Mouse (Mus musculus) testis, postnatal 10 days (tissue): ENCODE measurements around the gene Otop3.

Experiments
- DNase-seq: peaks from one replicate; pipeline ENCODE4 v3.0.0; 2021; ENCODE audit warnings: low spot score

Otop3 gene

GRCm38 (mm10) chr11:115319704-115320383 lies 14.7 kb upstream of the Otop3 start:
- DNase-seq: no peak

GRCm38 (mm10) chr11:115321906-115322693 lies 12.4 kb upstream of the Otop3 start, which contains the start of gene Ush1g:
Gene Ush1g (minus strand): TSS chr11:115322041.
- DNase-seq: peak; percentile 87

GRCm38 (mm10) chr11:115323354-115323753 lies 11.2 kb upstream of the Otop3 start:
- peak; percentile 45 for DNase-seq

DNA sequence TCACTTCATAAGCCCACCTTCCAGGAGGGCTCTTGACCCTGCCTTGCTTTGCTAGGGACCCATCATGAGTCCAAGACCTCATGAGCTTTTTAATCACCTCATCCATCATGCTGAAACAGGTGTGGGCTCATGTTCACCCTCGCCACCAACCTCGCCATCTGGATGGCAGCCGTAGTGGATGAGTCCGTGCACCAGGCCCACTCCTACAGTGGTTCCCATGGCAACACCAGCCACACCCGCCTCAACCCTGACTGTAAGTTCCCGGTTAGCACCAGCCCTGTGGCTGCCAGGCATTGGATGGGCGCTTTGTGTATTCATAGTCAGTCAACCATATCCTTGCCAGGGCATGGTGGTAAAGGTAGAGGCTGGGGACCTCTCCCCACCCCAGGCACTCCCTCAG lies 7.8 kb upstream of the Otop3 start:
- no peak for DNase-seq

DNA sequence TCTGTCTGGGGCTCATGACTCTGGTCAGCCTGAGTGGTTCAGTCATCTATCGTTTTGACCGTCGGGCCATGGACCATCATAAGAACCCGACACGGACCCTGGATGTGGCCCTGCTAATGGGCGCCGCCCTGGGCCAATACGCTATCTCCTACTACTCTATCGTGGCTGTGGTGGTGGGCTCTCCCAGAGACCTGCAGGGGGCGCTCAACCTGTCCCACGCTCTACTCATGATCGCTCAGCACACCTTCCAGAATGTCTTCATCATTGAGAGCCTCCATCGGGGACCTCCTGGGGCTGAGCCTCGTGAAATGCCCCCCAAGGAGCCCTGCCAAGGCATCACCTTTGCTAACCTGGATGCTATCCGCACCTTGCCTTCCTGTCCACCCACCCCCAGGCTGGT lies 5.2 kb upstream of the Otop3 start:
- DNase-seq: no peak

GRCm38 (mm10) chr11:115335223-115335622 lies 692 bp downstream of the Otop3 start:
- DNase-seq: no peak

DNA sequence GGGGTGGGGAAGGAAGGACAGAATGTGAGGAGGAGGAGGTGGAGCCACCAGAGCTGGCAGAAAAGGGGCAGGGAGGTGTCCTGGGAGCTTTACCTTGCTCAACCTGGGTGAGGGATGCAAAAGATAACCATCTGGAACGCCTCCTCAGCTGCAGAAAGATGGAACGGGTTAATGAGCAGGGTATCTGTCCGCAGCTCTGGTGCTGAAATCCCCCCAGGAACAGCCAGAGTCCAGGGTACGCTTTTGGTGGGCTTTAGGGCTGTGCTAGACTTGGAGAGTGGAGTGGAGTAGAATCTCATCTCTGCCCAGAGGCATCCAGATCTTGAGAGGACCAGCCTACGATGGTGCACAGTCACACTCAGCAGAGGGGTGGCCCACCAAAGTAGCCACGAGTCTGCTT lies 1.6 kb downstream of the Otop3 start:
- DNase-seq: no peak

GRCm38 (mm10) chr11:115337350-115337749 lies 2.8 kb downstream of the Otop3 start:
- DNase-seq: no peak

DNA sequence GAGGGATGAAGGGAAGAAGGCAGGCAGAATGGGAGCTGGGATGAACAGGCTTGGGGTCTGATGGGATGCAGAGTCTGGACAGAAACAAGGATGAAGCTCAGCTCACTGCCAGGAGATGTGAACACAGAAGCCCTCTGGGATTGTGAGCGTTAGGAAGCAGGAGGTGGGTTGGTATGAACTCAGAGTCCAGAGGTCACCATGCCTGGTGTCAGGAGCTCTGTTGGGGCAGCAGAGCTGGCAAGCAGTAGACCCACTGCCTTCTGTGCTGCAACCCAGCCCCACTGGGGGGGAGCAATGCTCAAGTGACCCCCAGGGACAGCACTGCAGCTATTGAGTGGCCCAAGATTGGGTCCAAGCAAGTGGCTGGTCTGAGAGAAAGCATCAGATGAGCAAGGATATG lies 3.3 kb downstream of the Otop3 start:
- DNase-seq: no peak

DNA sequence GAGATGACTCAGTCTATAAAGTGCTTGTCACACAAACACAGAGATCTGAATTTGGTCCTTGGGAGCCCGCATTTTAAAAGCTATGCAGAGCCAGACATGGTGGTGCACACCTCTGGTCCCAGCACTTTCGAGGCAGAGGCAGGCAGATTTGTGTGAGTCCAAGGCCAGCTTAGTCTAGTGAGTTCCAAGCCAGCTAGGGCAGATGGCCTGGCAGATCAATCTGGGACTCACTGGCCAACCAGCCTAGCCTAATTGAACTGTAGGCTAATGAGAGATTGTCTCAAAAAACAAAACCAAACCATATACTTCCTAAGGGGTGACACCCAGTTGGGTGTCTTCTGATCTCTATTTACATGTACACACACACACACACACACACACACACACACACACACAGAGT lies 6.7 kb downstream of the Otop3 start:
- DNase-seq: no peak

DNA sequence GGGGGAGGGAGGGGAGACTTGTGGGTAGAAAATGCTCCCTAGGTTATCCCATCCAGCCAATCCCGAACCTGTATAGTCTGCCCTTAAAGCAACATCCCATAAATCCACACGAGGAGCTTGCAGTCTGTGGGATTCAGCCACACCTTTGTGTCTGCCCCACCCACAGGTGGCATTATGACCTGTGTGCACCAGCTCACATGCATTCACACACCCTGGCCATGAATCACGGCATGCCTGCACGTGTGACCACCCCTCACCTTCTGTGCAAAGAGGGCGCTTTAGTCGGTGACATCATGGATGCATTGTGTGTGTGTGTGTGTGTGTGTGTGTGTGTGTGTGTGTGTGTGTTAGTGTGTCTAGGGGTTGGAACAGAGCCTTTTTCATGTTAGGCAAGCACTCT lies 7.3 kb downstream of the Otop3 start:
- no peak for DNase-seq

- DNase-seq: no peak
These were observed 10.4 kb downstream of the Otop3 start for GRCm38 (mm10) chr11:115344967-115345366.

GRCm38 (mm10) chr11:115345515-115345914 lies 11.0 kb downstream of the Otop3 start:
- no peak for DNase-seq

- DNase-seq: no peak
These were observed 14.2 kb downstream of the Otop3 start for GRCm38 (mm10) chr11:115348681-115349248.

- no peak for DNase-seq
These were observed 15.4 kb downstream of the Otop3 start for GRCm38 (mm10) chr11:115349976-115350375.

DNA sequence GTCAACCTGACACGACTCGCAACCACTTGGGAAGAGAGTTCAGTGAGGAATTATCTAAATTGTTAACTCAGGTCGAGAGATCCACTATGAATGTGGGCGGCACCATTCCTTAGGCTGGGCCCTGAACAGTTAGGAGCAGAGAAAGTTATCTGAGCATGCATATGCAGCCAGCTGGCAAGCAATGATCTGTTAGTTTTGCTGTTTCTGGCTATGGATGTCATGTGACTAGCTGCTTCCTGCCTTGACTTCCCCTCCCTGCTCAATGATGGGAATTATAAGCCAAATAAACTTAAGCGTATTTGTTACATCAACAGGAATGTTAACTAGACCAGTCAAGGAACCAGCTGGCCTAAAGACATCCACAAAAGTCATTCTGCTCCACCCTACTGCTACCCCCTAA lies 18.8 kb downstream of the Otop3 start:
- DNase-seq: no peak

DNA sequence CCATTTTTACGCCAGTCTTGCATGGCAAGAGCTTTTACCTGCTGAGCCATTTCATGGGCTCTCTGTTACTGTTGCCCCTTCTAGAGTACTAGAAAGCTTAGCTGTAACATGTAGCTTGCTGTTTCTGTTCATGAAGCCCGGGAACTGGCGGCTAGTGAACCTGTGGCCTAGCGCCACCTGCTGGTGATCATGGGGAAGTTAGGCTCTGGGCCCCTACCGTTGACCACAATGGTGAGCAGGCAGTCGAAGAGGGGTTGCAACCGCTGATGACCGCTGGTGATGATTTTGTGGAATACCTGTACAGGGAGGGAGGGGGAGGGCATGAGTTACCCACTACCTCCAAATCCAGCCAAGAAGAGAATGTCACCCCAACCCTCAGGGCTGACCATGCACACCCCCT lies 19.7 kb downstream of the Otop3 start:
- peak; percentile 86 for DNase-seq

DNA sequence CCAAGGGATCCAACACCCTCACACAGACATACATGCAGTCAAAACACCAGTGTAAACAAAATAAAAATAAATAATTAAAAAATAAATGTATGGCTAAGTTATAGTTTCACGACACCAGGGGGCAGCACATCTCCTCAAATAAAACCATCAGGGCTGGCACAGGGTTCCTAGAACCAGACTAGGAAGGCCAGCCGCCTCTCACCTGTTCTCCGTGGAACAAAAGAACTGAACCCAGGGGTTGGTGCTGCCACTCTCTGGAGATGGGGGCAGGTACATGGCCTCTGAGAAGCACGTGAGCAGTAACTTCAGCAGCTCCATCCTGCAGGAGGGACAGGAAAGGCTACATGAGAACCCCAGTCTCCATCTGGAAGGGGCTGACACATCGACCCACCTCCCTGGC lies 23.9 kb downstream of the Otop3 start:
- DNase-seq: peak; percentile 84

- DNase-seq: no peak
These were observed 24.8 kb downstream of the Otop3 start for GRCm38 (mm10) chr11:115359293-115359692.

GRCm38 (mm10) chr11:115359726-115360125 lies 25.2 kb downstream of the Otop3 start:
- no peak for DNase-seq

- DNase-seq: no peak
These were observed 29.6 kb downstream of the Otop3 start for GRCm38 (mm10) chr11:115364136-115364535.

- DNase-seq: no peak
These were observed 31.6 kb downstream of the Otop3 start for GRCm38 (mm10) chr11:115366039-115366705.
